Mouse (Mus musculus) left cerebral cortex, postnatal 14 days (tissue): Measurements from ENCODE around the gene Phf21a. TPM values are rescaled to one million over a fixed set of nuclear protein-coding genes. Genes with fewer than 3 reads are reported as not detected.
A peak's percentile ranks its signal among the peaks of the same experiment; 100 is the strongest.

Experiments
- DNase-seq, 2 experiments: peaks; one replicate each; pipeline ENCODE4 v3.0.0; 2021 to 2022; ENCODE audit warnings: low spot score in 2 of 2, mixed read lengths in 1 of 2
- intact Hi-C: fragments of 180-260 bp; cut with DNase I; formaldehyde crosslinking; loops from one replicate; pipeline ENCODE4 v1.15.1; 2025
- total RNA-seq, 2 experiments: library from RNA; stranded (reverse); gene quantifications; 2 replicates each; pipeline ENCODE4 v1.2.3; 2021

Gene Phf21a
- total RNA-seq, 2 experiments from 2014 or later = 64.5 to 73.9 TPM

DNA sequence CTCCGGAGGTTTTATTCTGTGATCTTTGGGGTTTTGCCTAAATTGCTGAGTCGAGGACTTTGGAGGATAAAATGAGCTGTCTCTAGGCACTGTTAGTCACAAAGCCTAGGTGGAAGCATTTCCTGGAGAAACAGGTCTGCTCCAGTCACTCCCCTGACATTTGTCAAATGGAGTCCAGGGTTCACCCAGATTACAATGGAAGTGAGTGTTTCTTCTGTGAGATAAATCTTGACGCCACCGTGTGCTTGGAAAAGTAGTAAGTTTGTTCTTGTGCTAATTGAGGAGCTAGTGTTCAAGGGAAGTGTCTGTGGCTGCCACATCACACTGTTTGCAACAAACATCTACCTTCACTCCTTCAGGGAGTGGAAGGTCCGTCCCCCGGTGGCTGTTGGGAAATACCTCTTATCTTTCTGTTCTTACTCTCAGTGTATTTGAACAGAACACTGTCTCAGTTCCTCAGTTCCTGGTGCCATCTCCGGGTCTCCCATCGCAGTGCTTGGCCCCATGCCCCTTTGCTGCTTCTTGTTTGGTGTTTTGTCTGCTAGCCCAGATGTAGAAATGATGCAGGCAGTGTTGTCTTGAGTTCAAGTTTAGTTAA lies 78.2 kb downstream of the Phf21a start:
- DNase-seq = no peak
- intact Hi-C loops = no loop called here

DNA sequence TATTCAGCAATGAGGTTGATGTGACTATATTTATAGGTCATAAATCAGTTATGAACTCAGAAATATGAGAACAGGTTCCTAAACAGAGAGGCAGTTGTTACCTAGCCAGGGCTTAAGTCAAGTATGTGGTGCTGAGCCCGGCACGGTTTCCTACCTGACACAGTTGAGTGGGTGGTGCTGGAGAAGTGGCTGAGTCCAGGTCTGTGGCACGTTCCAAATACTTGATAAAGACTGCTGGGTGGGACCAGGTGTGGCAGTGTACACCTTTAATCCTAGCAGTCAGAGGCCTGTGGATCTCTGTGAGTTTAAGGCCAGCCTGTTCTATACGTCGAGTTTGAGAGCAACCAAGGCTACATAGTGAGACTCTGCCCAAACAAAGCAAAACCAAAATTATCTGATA lies 79.4 kb downstream of the Phf21a start:
- intact Hi-C loops = no loop called here
- DNase-seq = no peak

DNA sequence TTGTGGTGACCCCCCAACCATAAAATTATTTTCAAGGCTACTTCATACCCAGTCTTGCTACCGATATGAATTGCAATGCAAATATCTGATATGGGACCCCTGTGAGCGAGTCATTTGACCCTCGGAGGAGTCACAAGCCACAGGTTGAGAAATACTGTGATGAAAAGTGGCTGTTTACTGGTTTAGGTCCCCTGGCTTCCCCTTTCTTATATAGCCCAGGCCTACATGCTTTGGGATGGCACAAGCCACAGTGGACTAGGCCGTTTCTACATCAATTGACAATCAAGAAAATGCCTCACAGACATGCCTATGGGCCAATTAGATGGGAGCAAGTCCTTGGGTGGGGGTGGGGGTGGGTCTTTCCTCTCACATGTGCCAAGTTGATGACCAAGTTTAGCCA lies 80.3 kb downstream of the Phf21a start:
- intact Hi-C loops = no loop called here
- no peak for DNase-seq

DNA sequence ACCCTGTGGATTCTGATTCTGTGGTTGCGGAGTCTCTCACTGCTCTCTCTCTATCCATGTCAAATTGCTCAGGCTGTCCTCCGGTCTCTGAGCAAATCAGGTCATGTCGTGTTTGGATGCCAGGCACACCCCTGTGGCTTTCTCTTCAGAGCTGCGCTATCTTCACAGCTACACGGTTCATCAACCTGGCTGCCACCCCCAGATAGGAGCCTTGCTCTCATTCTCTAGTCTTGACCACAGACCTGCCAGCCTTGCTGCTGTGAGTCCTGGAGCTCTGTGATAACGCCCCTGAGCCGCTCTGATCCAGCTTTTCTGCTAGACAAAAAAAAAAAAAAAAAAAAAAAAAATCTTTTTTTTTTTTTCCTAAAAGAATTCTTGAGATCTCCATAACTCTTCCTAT lies 81.3 kb downstream of the Phf21a start:
- intact Hi-C loops = no loop called here
- no peak for DNase-seq

DNA sequence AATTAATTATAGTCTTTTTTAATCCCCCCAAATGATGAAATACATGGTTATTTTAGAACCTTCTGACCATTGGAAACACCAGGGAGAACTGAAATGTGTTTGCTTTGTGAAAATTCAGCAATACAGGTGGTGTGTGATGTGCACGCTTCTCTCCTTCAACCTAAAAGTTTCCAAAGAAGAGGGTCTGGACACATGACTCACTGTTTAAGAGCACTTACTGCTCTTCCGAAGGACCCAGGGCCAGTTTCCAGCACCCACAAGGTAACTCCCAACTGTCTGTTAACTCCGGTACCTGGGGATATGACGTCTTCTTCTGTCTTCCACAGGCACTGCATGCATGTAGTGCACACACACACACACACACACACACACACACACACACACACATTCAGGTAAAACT lies 82.1 kb downstream of the Phf21a start:
- no peak for DNase-seq
- intact Hi-C loops = no loop called here

DNA sequence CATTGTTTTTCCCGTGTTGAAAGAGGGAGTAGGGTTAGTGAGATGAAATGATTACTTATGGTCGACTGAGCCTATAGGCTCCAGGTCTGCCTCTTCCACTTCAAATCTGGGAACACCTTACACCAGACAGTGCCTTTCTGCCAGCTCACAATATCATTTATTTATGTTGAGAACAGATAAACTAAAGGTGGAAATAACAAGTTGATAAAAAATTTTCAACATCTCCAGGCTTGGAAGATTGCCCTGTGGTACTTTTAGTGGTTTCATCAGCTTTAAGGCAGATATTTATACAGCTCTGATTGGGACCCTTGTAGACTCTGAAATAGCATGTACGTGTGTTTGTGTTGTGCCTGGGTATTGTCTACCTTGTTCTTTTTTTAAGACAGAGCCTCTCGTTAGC lies 83.4 kb downstream of the Phf21a start:
- no peak for DNase-seq
- intact Hi-C loops = no loop called here

DNA sequence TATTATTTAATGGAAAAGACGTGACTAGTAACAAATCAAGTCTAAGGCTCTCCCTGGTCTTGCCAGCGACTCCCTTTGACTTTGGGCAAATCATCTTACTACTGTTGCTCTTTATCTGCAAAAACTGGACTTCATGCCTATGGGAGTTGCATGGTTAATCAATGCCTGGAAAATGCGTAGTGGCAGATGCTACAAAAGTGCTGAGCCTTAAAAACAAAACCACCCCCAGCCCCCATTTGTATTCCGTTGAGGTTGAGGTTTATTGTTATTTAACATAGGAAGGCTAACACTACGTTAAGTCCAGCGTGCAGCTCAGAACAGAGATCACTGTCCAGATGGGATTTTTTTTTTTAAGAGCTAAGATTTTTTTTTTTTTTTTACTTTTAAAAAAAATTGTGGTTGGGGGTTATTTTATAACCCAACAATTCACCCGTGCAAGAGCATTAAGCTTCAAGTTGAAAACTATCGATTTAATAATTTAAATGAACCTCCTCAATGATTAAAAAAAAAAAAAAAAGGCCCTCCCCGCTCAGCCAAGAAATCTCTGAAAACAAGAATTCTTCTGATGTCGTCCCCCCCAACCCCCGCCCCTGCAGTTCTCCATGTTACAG lies 89.3 kb downstream of the Phf21a start:
- DNase-seq = no peak
- intact Hi-C loops = loop anchor here (10.0 kb wide), 2 partner anchors 197 to 253 kb away; partner anchors contain the start of gene Cry2

DNA sequence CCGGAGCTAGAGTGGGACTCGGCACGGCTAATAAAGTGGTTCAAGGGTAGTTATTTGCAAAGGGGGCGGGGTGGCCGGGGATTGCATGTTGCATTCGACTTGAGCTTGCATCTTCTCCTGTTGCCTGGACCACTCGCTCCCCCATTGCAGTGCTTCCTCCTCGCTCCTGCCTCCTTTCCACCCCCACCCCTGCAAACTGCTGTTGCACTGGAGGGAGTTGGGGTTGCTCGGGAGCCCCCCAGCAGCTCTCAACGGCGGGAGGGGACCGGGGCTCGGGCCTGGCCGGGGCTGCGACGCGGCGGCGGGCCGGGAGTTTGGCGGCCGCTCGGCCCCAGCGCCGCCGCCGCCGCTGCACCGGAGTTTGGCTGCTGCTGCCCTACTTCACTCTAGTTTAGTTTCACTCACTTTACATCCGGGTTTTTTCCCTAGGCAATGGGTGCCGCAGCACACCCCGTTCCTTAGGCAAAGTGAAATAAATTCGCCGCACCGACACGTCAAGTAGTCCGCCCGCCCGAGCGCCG lies 90.1 kb downstream of the Phf21a start:
- peak; percentile 82 to 91 for DNase-seq
- intact Hi-C loops = loop anchor here (10.0 kb wide), 2 partner anchors 198 to 252 kb away; partner anchors contain the start of gene Cry2

DNA sequence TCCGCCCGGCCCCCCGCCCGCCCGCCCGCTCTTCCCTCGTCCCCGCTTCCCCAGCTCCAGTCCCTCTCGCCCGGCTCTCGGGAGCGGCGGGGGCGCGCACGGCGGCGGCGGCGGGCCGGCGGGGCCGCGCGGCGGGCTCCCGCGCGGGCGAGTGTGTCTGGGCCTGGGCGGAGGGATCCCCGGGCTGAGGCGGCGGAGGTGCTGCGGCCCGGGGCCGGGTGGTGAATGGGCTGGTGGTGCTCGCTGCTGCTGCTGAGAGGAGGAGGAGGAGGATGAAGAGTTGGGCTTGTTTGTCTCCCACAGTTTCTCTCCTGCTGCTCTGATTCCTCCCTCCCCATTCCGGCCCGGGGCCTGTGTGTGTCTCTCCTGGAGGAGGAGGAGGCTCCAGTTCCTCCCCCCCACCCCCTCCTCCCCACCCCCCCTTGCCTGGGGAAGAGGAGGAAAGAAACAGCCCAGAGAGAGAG lies 90.7 kb downstream of the Phf21a start:
- intact Hi-C loops = loop anchor here (2.0 to 10.0 kb wide), 3 partner anchors 125 to 251 kb away; partner anchors contain the start of gene Cry2
- peak; percentile 90 to 94 for DNase-seq

DNA sequence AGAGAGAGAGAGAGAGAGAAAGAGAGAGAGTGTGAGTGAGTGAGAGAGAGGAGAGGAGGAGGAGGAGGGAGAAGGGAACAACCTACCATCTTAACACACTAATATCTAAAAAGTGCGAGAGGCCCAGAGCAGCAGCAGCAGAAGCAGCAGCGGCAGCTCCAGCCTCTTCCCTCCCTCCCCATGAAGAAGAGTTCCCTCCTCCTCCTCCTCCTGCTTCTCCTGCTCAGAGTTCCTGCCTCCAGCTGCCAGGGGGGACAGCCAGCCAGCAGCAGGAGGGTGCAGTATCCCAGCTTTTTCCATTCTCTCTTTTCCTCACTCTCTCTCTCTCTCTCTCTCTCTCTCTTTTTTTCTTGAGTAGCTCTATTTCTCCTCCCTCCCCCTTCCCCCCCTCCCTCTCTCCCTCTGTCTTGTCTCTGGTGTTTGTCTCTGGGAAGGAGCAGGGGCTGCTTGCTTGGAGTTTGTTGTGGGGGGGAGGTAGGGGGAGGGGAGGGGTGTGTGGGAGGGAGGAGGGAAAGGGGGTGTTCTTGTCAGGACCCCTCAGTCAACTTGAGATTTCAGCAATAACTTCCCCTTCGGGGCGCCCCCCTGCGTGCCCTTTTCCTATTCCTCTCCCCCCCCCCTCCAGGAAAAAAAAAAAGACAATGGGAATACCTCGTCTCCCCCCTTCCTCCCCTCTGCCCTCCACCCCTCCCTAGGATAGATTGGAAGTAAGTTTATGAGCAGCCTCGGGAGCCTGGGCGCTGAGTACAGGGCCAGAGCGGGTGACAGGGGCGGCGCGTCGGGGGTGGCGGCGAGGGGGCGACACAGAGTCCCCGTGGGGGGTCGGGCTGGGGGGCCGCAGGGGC lies 91.4 kb downstream of the Phf21a start:
- intact Hi-C loops = loop anchor here (2.0 to 10.0 kb wide), 3 partner anchors 125 to 251 kb away; partner anchors contain the start of gene Cry2

DNA sequence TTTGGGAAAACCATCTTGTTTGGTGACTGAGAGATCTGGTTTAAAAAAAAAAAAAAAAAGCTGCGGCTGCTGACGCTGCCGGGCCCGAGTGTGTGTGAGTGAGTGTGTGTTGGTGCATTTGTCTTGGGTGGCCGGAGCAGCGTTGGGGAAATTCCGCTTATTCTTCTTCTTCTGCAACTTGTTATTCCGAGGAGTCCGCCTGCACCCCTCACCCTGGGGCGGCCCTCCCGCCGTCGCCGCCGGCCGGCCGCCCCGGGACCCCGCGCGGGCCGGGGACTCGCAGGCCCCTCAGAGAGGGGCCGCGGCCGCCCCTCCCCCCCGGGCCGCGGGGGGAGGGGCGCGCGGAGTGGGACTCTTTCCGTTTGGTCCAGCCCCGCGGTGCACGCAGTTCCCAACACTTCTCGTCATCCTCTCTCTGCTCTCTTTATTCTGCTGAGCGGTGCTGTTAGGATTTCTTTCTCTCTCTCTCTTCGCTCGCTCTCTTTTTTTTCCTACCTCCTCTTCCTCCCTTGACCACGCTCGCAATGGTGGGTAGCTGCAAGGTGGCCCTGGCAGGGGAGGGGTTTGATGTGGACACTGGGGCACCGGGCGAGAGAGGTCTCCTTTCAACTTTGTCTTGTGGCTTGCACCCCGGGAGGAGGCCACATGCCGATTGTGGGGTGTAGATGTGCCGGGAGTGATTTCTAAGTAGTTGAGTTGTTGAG lies 92.3 kb downstream of the Phf21a start:
- intact Hi-C loops = loop anchor here (2.0 to 10.0 kb wide), 3 partner anchors 126 to 250 kb away; partner anchors contain the start of gene Cry2

More for the DNA sequence above, 91.4 kb downstream of the Phf21a start:
- DNase-seq = peak; percentile 51 to 61

DNA sequence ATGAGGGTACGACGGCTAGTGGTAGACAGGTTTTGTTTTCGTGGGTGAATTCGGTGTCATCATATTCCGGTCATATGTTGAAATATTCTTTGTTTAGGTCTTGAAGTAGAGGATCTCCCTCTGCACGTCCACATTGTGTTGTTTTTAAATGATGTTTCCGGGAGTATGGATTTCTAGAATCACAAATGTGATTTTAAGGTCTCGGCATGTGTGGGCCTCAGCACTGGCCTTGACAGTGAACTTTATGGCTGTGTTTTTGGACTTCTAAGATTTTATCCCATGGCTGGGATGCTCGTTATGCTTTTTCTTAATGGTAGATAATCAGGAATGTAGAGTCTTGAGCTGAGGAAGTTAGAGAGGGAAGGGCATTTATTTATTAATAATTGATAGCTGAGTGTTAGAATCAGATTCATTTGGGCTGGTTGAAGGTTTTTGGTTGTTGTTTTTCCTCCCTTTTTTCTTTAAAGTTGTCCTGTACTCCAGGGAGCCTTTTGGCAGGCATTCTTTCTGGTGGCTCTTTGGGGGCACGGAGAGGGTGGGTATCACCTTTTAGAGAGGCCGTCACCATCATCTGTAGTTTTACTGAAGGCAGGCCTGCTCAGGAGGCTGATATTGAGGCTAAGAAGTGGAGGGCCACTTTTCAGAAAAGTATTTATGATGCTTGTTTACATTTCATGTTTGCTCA lies 93.0 kb downstream of the Phf21a start:
- intact Hi-C loops = loop anchor here (2.0 to 10.0 kb wide), 3 partner anchors 127 to 249 kb away; partner anchors contain the start of gene Cry2
- DNase-seq = no peak

More for the DNA sequence above, 92.3 kb downstream of the Phf21a start:
- DNase-seq = peak; percentile 30 to 31

DNA sequence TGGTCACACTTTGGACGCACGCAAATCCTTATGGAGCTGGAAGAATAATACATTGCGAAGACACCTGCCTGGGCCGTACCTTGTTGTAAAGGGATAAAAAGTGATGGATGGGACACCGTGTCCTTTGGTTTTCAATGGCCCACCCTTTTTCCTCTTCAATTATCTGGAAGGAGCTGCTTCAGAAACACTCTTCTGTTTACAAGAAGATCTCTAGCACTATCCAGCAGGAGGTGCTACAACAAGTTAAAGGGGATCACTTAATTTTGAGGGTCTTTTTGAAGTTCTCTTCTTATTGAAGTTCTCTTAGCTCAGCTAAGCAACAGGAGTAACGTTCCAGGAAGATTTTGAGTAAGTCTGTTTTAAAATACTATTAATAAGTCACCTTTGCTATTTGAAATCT lies 94.1 kb downstream of the Phf21a start:
- intact Hi-C loops = loop anchor here (10.0 kb wide), 2 partner anchors 202 to 248 kb away; partner anchors contain the start of gene Cry2
- no peak for DNase-seq

DNA sequence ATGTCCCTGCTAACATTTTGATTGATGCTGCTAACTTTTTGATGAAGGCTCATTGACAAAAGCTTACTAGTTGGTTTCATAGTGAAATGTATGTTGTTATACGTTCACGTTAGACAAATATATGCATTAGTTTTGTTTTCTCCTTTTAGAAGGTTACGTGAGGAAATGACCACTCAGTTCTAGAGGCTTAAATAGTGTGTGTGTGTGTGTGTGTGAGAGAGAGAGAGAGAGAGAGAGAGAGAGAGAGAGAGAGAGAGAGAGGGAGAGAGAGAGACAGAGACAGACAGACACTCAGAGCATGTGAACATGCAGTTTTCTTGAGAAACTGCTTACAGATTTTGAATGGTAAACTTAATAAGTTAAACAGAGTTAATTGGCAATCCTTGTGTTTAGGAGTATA lies 95.8 kb downstream of the Phf21a start:
- intact Hi-C loops = loop anchor here (10.0 kb wide), 2 partner anchors 204 to 246 kb away; partner anchors contain the start of gene Cry2
- no peak for DNase-seq

DNA sequence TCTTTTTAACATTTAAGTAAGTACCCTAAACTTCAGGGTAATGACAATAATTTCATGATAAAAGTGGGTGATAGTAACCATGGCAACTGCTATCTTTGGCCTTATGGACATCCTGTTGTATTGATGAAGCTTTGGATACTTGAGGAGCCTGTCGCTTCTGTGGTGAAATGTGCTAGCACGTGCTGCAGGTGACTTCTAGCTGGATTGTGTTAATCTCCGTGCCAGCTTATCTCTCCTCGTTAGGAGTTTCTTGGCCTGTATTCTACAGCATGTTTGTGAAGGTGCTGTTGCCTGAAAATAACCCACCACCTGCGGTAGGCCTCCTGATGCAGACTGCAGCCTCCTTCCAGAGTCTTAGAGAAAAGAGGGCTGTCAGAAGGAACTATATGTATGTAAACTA lies 98.0 kb downstream of the Phf21a start:
- DNase-seq = no peak
- intact Hi-C loops = no loop called here

DNA sequence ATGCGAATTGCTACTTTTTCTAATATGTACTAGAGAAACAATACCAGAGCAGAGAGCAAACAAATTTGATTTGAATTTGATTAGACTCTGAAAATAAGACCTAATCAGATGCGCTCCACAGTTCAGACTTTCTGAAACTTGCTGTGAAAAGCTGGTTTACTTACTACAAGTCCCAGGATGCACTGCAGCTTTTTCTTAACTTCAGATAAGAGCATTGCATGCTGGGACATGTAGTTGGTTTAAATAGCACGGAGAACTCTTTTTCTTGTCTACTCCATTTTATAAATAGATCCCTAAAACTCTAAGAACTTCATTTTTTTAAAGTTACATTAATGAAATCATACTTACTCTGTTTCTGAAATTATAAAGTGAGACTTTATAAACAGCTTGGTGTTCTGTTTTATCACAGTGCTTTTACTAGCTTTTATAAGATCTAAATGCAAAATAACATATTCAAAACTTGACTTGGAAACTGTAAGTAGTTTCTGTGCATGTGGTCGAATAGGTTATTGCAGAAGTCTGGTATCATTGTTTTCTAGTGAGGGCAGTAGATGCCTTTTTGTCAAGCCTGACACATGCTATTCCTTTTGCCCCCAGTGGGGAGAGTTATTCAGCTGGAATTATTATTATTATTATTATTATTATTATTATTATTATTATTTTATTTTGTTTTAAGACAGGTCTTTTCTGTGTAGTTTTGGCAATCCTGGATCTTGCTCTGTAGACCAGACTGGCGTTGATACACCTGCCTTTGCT lies 99.1 kb downstream of the Phf21a start:
- peak; percentile 44 to 81 for DNase-seq
- intact Hi-C loops = no loop called here

DNA sequence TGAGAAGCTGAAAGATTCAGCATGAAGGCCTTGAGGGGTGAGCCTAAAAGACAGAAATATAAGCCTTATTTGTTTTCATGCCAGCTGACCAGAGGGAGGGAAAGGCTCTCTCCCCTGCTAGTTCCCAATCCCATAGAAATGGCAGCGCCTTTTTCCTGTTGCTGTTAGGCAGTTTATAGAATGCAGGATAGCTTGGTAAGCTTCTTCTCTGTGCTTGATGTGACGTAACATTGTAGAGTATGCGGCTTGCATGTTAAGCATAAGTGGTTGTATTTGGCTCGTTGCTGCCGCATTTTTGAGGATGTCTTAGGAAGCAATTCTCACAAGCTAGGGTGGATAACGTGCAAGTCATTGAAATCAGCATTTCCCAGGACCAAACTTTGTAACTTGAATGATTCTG lies 105.2 kb downstream of the Phf21a start:
- DNase-seq = peak in 1 of 2 experiments; percentile 26
- intact Hi-C loops = no loop called here

DNA sequence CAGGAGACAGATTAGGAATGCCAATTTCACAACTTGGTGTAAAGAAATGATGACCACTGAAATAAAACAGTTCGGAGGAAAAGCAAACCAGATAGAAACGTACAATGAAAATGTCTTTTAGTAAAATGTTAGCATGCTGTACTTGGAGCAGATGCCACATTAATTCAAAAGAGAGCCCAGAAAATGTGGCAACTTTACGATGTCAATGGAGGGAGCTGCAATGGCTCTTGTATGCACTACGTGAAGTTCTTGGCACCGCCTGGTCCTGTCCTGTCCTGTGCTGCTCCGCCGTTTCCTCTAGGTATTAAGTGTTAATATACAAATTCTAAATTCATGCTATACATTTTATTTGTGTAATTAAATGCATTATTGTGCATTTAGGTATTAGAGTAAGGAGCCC lies 105.8 kb downstream of the Phf21a start:
- peak in 1 of 2 experiments; percentile 17 for DNase-seq
- intact Hi-C loops = no loop called here
